Mouse (Mus musculus) liver, embryonic 13.5 days (tissue): ENCODE measurements around the gene Wif1. TPM values are rescaled to one million over a fixed set of nuclear protein-coding genes. Genes with fewer than 3 reads are reported as not detected.
A peak's percentile ranks its signal among the peaks of the same experiment; 100 is the strongest.

Experiments used
- ATAC-seq: fragments of 200-750 bp; cut with Nextera tagmentation; 2 replicates; pipeline ENCODE4 v1.8.0; 2017; ENCODE audit warnings: low read depth, mild to moderate bottlenecking, moderate number of reproducible peaks, moderate library complexity
- DNase-seq: peaks from one replicate; pipeline ENCODE4 v3.0.0; 2022
- H3K27ac ChIP-seq: fragments of 300-500 bp; sonication (generic); 2 replicates; pipeline ENCODE4 v1.5.1; 2015; ENCODE audit warnings: moderate library complexity, mild to moderate bottlenecking, inconsistent platforms
- H3K27me3 ChIP-seq: fragments of 300-500 bp; sonication (generic); 2 replicates; pipeline ENCODE4 v1.6.1; 2015; ENCODE audit warnings: mild to moderate bottlenecking, inconsistent platforms
- H3K36me3 ChIP-seq: fragments of 300-500 bp; sonication (generic); 2 replicates; pipeline ENCODE4 v1.6.1; 2015; ENCODE audit warnings: mild to moderate bottlenecking, inconsistent platforms
- H3K4me1 ChIP-seq: fragments of 300-500 bp; sonication (generic); replicated peaks from 2 replicates; pipeline ENCODE4 v1.6.1; 2015; ENCODE audit warnings: inconsistent platforms
- H3K4me2 ChIP-seq: fragments of 300-500 bp; sonication (generic); 2 replicates; pipeline ENCODE4 v1.6.1; 2015; ENCODE audit warnings: inconsistent platforms, mild to moderate bottlenecking, moderate library complexity
- H3K4me3 ChIP-seq: fragments of 300-500 bp; sonication (generic); replicated peaks from 2 replicates; pipeline ENCODE4 v1.5.1; 2015; ENCODE audit warnings: mild to moderate bottlenecking, inconsistent platforms
- H3K9ac ChIP-seq: fragments of 300-500 bp; sonication (generic); 2 replicates; pipeline ENCODE4 v1.6.1; 2015; ENCODE audit warnings: mild to moderate bottlenecking, inconsistent platforms
- H3K9me3 ChIP-seq: fragments of 300-500 bp; sonication (generic); replicated peaks from 2 replicates; pipeline ENCODE4 v1.6.1; 2016; ENCODE audit warnings: inconsistent platforms
- WGBS: fragments of 180-500 bp; shearing (Covaris S2); methylation state at CpG from one replicate; pipeline ENCODE4 v1.1.7; 2015; ENCODE audit not compliant: insufficient replicate concordance; 5-methylcytosine and 5-hydroxymethylcytosine counted together
- polyA plus RNA-seq: library from polyadenylated mRNA; unstranded; fragments of >200 nt; fragmentation: Nextera tagmentation; extraction: Ambion mirVana; gene quantifications from 2 replicates; pipeline ENCODE4 v1.2.1, GENCODE M21; 2015

Gene Wif1
- polyA plus RNA-seq, 1 experiment from 2014 or later, result 1.1 TPM

DNA sequence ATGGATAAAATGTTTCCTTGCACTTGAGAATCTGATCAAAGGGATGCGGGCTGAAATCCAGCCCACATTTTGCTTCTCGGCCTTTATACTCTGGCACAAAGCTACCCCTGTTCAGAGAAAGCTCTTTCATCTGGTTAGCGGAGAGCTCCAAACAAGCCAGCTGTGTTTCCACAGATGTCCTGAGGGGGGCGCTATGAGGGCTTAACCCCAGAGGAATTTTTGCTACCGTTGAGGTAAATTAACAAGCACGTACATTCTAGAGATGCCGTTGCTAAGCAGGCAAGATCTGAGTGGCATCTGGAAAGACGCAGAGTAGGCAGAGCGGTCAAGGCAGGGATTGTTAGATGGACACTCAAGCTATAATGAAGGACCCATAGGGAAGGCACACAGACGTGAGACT, 13.7 kb downstream of the Wif1 start:
- WGBS, result 72% methylated on average over 10 of the region's 10 CpGs
- Histone ChIP-seq H3K27me3 (no peaks in the 10 kb centered on the region), H3K36me3 (no peaks in the 10 kb centered on the region), H3K9me3 (no peaks in the 10 kb centered on the region), H3K9ac (no peak overlapping the region), H3K4me3 (no peak overlapping the region), H3K4me1 (no peaks in the 10 kb centered on the region), H3K4me2 (no peak overlapping the region), H3K27ac (no peak overlapping the region)
- DNase-seq (no peak), ATAC-seq (no peak)

- Histone ChIP-seq H3K9ac (no peak overlapping the region), H3K36me3 (no peaks in the 10 kb centered on the region), H3K9me3 (no peaks in the 10 kb centered on the region), H3K4me3 (no peak overlapping the region), H3K4me1 (no peaks in the 10 kb centered on the region), H3K27me3 (no peaks in the 10 kb centered on the region), H3K27ac (no peak overlapping the region), H3K4me2 (no peak overlapping the region)
- ATAC-seq, result no peak
- DNase-seq, result no peak
- WGBS, result 74% methylated on average over 6 of the region's 6 CpGs
Observed at GRCm38 (mm10) chr10:121052076-121052475, 18.3 kb downstream of the Wif1 start.

DNA sequence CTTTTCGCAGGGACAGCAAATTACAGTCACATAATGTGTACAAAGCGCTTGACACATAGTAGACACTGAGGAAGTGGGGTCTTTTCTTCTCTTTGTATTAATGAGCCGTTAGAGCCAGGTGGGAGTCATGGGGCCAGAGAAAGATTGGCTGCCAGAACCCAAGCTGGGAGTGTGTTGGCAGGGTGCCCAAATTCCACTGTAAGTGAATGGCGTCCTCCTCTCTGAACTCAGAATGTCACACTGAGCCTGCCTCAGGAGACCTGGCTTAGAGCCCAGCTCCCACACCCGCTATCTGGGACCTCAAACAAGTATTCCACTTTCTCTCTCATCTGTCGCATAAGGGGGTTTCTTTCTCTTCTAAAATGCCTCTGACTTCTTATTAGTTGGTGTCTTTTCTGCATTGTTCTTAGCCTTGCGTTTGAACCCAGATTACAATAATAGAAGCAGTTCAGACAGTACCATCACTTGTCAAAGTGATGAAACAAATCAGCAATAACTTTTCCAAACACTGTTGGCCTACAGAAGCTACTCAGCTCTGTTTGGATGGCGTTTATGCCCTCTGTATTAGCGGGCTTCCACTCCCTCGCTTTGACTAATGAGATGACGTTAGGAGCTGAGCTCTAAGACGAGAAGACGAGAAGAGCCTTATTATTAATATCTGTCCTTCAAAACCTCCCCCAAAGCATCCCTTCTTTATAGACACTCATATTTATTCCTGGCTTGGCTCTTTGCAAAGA, 21.9 kb downstream of the Wif1 start:
- no peaks in the 10 kb centered on the region for H3K27me3 ChIP-seq
- H3K4me2 ChIP-seq, result no peak overlapping the region
- 61% methylated on average over 13 of the region's 13 CpGs for WGBS
- ATAC-seq (no peak), DNase-seq (no peak)
- H3K4me3 ChIP-seq, result no peak overlapping the region
- H3K36me3 ChIP-seq, result no peaks in the 10 kb centered on the region
- no peaks in the 10 kb centered on the region for H3K9me3 ChIP-seq
- no peak overlapping the region for H3K27ac ChIP-seq
- no peaks in the 10 kb centered on the region for H3K4me1 ChIP-seq
- H3K9ac ChIP-seq, result no peak overlapping the region

DNA sequence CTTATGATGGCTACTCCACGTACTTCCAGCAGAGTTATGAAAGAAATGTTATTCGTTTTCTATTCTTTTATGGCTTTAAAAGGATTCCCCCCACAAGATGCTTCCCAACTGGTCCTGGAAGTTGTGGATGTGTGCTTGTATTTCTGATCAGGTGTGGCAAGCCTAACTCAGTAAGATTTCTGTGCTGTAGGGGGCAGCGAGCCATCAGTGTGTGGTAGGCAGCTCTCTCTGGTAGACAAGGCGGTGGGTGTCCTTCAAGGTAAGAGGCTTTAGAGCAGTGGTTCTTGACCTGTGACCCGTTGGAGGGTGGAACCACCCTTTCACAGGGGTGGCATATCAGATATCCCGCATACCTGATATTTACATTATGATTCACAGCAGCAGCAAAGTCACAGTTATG, 23.1 kb downstream of the Wif1 start:
- Histone ChIP-seq H3K4me1 (no peaks in the 10 kb centered on the region), H3K9me3 (no peaks in the 10 kb centered on the region), H3K9ac (no peak overlapping the region), H3K4me2 (no peak overlapping the region), H3K27me3 (no peaks in the 10 kb centered on the region), H3K36me3 (no peaks in the 10 kb centered on the region), H3K4me3 (no peak overlapping the region), H3K27ac (no peak overlapping the region)
- ATAC-seq (no peak), DNase-seq (no peak)
- WGBS, result 63% methylated on average over 6 of the region's 6 CpGs

DNA sequence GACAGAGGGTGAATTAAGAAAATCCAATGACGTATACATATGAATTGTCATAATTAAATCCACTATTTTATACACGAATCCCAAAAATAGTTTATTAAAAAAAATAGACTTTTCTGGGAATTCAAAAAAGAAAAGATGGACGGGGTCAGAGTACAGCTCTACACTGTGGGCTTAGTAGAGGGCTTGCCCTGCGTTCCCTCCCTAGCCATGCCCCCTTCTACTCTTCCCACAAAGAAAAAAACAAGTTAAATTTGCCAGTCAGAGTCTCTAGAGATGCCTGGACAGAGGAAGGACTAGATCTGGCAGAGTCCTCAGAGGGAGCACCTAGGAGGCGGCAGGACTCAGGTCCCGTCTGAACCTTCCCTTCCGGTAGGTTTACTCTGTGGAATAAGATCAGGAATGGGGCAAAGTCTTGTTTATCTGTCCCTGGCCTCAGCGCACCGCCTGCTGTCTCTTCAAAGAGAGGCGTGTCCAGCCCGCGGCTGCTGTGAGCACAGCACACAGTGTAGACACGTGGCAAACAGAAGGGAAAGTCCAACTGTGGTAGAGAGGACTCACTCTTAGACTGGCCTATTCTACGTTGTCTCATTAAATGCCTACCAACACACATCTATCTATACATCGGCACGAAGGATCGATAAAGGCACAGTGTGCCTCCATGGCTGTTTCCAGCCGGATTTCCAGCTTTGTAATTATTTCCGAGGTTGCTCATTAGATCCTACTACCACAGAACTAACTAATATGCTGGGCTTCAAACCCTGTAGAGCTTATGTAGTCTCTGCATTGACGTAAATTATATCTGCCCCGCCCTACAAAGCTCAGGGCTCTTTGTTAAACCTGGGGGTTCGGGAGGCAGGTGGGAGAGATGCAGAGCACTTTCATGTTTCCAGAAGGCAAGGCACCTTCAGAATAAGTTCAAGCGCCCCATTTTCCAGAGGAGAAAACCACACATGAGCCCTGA, 25.6 kb downstream of the Wif1 start:
- no peaks in the 10 kb centered on the region for H3K27me3 ChIP-seq
- DNase-seq (no peak), ATAC-seq (peak; percentile 93)
- H3K36me3 ChIP-seq, result no peaks in the 10 kb centered on the region
- no peak overlapping the region for H3K4me2 ChIP-seq
- no peaks in the 10 kb centered on the region for H3K4me1 ChIP-seq
- H3K9ac ChIP-seq, result no peak overlapping the region
- WGBS, result 61% methylated on average over 23 of the region's 23 CpGs
- H3K27ac ChIP-seq, result peak overlapping the region; percentile 69
- no peak overlapping the region for H3K4me3 ChIP-seq
- H3K9me3 ChIP-seq, result no peaks in the 10 kb centered on the region

DNA sequence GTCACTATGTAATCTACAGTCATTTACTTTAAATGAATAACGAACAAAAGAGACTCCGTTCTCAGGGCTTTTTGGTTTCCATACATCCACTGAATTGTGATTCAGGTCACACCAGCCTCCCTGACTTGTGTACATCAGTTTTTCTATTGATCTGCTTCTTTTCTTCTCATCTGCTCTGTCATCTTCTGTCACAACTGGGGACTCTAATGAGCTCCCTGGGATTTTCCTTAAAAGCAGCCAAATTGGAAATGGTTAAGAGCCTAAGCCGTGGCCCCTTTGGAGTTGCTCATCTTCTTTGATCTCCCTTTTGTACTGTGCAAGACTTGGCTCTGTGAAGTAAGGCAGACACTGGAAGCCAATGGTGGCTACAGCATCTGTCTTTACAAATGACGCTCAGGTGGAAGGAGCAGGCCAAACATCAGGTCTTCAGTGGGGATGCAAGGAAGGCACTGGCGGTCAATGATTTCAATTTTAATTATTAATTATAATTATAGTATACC, 27.6 kb downstream of the Wif1 start:
- Histone ChIP-seq H3K4me2 (no peak overlapping the region), H3K27ac (no peak overlapping the region), H3K36me3 (no peaks in the 10 kb centered on the region), H3K4me1 (no peaks in the 10 kb centered on the region), H3K9me3 (no peaks in the 10 kb centered on the region), H3K9ac (no peak overlapping the region), H3K4me3 (no peak overlapping the region), H3K27me3 (no peaks in the 10 kb centered on the region)
- DNase-seq (no peak), ATAC-seq (no peak)
- 67% methylated on average over 5 of the region's 5 CpGs for WGBS

DNA sequence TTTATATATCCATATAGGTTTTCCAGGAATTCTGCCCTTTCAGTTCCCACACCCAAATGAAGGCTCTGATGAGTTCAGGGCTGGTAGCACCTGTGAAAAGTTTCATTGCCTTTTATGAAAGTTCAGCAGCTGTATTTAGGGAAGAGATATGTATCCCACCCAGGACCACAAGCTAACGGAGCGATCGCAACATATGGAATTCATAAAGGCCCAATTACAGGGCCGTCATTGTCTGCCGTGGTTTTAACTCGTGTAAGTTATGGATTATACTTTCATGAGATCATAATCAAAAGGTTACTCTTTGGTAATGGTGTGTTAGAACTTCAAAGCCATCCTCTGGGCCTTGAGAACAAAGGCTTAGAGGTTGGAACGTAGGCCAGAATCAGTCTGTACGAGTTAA, 28.9 kb downstream of the Wif1 start:
- ATAC-seq (no peak), DNase-seq (no peak)
- H3K4me3 ChIP-seq, result no peak overlapping the region
- no peaks in the 10 kb centered on the region for H3K36me3 ChIP-seq
- H3K27me3 ChIP-seq, result no peaks in the 10 kb centered on the region
- H3K27ac ChIP-seq, result no peak overlapping the region
- H3K4me2 ChIP-seq, result no peak overlapping the region
- WGBS, result 85% methylated on average over 8 of the region's 8 CpGs
- H3K9ac ChIP-seq, result no peak overlapping the region
- no peaks in the 10 kb centered on the region for H3K9me3 ChIP-seq
- H3K4me1 ChIP-seq, result no peaks in the 10 kb centered on the region

GRCm38 (mm10) chr10:121067416-121067951, 33.7 kb downstream of the Wif1 start:
- no peaks in the 10 kb centered on the region for H3K4me1 ChIP-seq
- H3K36me3 ChIP-seq, result no peaks in the 10 kb centered on the region
- no peak for DNase-seq
- 72% methylated on average over 7 of the region's 7 CpGs for WGBS
- ATAC-seq, result no peak
- H3K4me2 ChIP-seq, result no peak overlapping the region
- no peak overlapping the region for H3K27ac ChIP-seq
- H3K27me3 ChIP-seq, result no peaks in the 10 kb centered on the region
- H3K4me3 ChIP-seq, result no peak overlapping the region
- no peaks in the 10 kb centered on the region for H3K9me3 ChIP-seq
- H3K9ac ChIP-seq, result no peak overlapping the region

- H3K27ac ChIP-seq, result no peak overlapping the region
- H3K4me1 ChIP-seq, result no peaks in the 10 kb centered on the region
- no peak overlapping the region for H3K4me2 ChIP-seq
- no peak overlapping the region for H3K4me3 ChIP-seq
- 30% methylated on average over 1 of the region's 1 CpGs for WGBS
- no peaks in the 10 kb centered on the region for H3K27me3 ChIP-seq
- no peaks in the 10 kb centered on the region for H3K36me3 ChIP-seq
- H3K9me3 ChIP-seq, result no peaks in the 10 kb centered on the region
- no peak for DNase-seq
- no peak overlapping the region for H3K9ac ChIP-seq
- ATAC-seq, result no peak
Observed at GRCm38 (mm10) chr10:121068003-121068402, 34.2 kb downstream of the Wif1 start.

DNA sequence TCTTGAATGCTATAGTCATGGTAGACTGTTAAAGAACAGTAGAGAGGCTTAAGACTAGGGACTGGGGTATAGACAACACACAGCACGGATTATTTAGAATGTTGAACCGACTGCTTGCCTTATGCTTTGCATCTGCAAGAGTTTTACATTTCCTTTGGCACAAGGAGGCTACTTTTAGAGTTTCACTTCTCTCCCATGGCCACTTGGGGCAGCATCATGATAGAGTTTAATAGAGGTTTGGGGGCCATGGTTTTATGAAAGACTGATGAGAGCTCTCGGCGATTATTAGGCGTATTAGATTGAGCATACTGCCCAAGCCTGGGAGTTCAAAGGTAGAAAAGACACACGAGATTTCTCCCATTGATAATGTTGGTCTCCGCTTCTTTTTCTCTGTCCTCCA, 37.0 kb downstream of the Wif1 start:
- ATAC-seq, result no peak
- H3K9ac ChIP-seq, result no peak overlapping the region
- H3K27ac ChIP-seq, result no peak overlapping the region
- no peak overlapping the region for H3K4me2 ChIP-seq
- no peak for DNase-seq
- WGBS, result 55% methylated on average over 7 of the region's 7 CpGs
- H3K27me3 ChIP-seq, result no peaks in the 10 kb centered on the region
- H3K4me1 ChIP-seq, result no peaks in the 10 kb centered on the region
- H3K36me3 ChIP-seq, result no peaks in the 10 kb centered on the region
- H3K9me3 ChIP-seq, result no peaks in the 10 kb centered on the region
- H3K4me3 ChIP-seq, result no peak overlapping the region

- Histone ChIP-seq H3K36me3 (no peaks in the 10 kb centered on the region), H3K27me3 (no peaks in the 10 kb centered on the region), H3K9ac (no peak overlapping the region), H3K9me3 (no peaks in the 10 kb centered on the region), H3K4me3 (no peak overlapping the region), H3K27ac (no peak overlapping the region), H3K4me2 (no peak overlapping the region), H3K4me1 (no peaks in the 10 kb centered on the region)
- DNase-seq (no peak), ATAC-seq (no peak)
- 62% methylated on average over 9 of the region's 9 CpGs for WGBS
Observed at GRCm38 (mm10) chr10:121080500-121080899, 46.7 kb downstream of the Wif1 start.
